Mouse (Mus musculus): ENCODE measurements around the gene Slc38a6. TPM values are rescaled to one million over a fixed set of nuclear protein-coding genes. Genes with fewer than 3 reads are reported as not detected.

Gene Slc38a6
- polyA plus RNA-seq, 1 experiment from 2014 or later: 7.3 TPM

- WGBS: 86% methylated on average over 3 of the region's 3 CpGs
These were observed 40.8 kb downstream of the Slc38a6 start for GRCm38 (mm10) chr12:73327381-73327780.

DNA sequence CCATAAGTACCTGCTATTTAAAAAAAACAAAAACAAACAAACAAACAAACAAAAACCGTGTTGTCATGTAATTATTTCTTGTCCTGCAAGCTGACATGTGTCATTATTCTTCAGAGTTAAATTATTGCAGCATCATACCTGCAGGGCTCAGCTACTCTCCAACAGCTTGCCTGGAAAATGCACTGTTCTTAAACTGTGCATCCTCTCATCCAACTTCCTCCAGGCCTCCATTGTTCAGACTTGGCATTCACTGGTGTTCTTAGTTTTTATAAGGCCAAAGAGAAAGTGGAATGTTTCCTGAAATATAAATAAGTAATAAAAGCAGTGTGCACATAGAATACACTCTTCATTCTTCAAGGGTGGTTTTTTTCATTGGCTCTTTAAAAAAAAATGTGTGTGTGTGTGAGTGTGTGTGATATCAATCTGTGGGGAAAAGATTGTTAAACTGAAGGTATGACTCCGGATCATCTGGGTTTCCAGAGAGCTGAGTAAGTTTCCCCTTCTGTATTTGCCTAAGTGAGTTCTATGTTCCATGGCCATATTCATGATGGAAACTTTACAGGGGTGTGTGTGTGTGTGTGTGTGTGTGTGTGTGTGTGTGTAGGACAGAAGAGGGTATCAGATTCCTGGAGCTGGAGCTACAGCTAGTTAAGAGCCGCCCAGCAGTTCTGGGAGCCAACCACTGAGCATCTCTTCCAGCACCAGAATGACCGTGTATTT is 42.0 kb downstream of the Slc38a6 start:
- peaks cover 19% of the 10 kb centered on the region for H3K4me1 ChIP-seq
- no peak overlapping the region for H3K27ac ChIP-seq
- no peak overlapping the region for H3K4me3 ChIP-seq
- WGBS: 87% methylated on average over 4 of the region's 4 CpGs
- no peaks in the 10 kb centered on the region for H3K36me3 ChIP-seq
- no peaks in the 10 kb centered on the region for H3K27me3 ChIP-seq (ENCODE audit: insufficient read depth, poor library complexity, severe bottlenecking)
- DNase-seq (ENCODE audit: low spot score): no peak
- no peaks in the 10 kb centered on the region for H3K9me3 ChIP-seq

More at GRCm38 (mm10) chr12:73327381-73327780, 40.8 kb downstream of the Slc38a6 start:
- Histone ChIP-seq H3K4me1 (peaks cover 27% of the 10 kb centered on the region), H3K9me3 (no peaks in the 10 kb centered on the region), H3K27me3 (ENCODE audit: insufficient read depth, poor library complexity, severe bottlenecking) (no peaks in the 10 kb centered on the region), H3K4me3 (no peak overlapping the region), H3K36me3 (no peaks in the 10 kb centered on the region), H3K27ac (no peak overlapping the region)
- no peak for DNase-seq (ENCODE audit: low spot score)

GRCm38 (mm10) chr12:73330236-73330635 is 43.7 kb downstream of the Slc38a6 start:
- Histone ChIP-seq H3K36me3 (no peaks in the 10 kb centered on the region), H3K4me3 (no peak overlapping the region), H3K9me3 (no peaks in the 10 kb centered on the region), H3K27me3 (ENCODE audit: insufficient read depth, poor library complexity, severe bottlenecking) (no peaks in the 10 kb centered on the region), H3K27ac (peak overlapping the region; percentile 32; the same call in 1 of the 2 replicates), H3K4me1 (peaks cover 13% of the 10 kb centered on the region)
- DNase-seq (ENCODE audit: low spot score): no peak
- 73% methylated on average over 7 of the region's 7 CpGs for WGBS

DNA sequence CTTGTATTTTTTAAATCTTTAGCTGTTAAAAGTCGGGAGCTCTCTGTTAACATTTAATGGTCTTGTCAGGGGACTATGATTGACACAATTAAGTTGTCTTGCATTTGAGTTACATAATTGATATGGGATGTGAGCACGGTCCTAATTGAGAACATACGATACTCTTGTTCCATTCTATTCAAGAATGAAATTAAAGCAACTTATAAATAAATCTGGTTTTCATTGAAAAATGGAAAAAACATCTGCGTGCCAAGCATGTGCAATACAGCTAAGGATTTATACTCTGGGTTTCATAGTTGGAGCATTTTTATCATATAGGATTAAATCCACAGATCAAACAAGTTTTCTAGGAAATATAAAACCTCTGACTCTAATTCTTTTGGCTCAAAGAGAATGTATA is 46.1 kb downstream of the Slc38a6 start:
- Histone ChIP-seq H3K9me3 (no peaks in the 10 kb centered on the region), H3K36me3 (no peaks in the 10 kb centered on the region), H3K4me3 (no peak overlapping the region), H3K27ac (no peak overlapping the region), H3K27me3 (ENCODE audit: insufficient read depth, poor library complexity, severe bottlenecking) (no peaks in the 10 kb centered on the region), H3K4me1 (no peaks in the 10 kb centered on the region)
- WGBS: 79% methylated on average over 4 of the region's 4 CpGs
- DNase-seq (ENCODE audit: low spot score): no peak

DNA sequence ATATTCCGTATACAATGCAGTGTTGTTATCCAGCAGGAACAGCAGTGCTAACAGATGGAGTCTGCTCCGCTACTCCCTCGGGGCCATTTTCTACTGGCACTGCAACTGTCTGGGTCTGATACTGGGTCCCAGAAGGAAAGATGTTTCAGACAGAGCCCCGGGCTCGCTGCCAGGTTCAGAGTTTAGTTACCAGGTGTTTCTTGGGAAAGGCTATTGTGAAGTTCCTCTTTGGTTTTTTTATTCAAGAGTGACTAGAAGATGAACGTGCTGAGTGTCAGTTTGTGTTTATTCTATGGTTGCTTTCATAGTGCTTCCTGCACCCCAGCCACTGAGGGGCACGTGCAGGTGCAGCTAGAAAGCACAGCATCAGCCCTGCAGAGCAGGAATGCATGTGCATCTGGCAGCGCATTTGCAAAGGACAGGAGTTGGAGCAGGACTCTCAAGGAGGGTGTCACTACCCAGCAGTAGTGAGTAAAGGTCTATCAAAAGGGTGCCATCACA is 47.5 kb downstream of the Slc38a6 start:
- Histone ChIP-seq H3K4me3 (no peak overlapping the region), H3K9me3 (no peaks in the 10 kb centered on the region), H3K36me3 (no peaks in the 10 kb centered on the region), H3K27ac (0 out of 2 replicates have a peak overlapping the region, but pooled peaks have one; percentile 29), H3K4me1 (no peaks in the 10 kb centered on the region), H3K27me3 (ENCODE audit: insufficient read depth, poor library complexity, severe bottlenecking) (no peaks in the 10 kb centered on the region)
- WGBS: 66% methylated on average over 8 of the region's 8 CpGs
- peak; percentile 66 for DNase-seq (ENCODE audit: low spot score)

- peak overlapping the region; percentile 36; the same call in 1 of the 2 replicates for H3K27ac ChIP-seq
- H3K36me3 ChIP-seq: peaks cover 2% of the 10 kb centered on the region; the same call in 1 of the 2 replicates
- H3K4me3 ChIP-seq: no peak overlapping the region
- H3K4me1 ChIP-seq: peaks cover 5% of the 10 kb centered on the region; the same call in 1 of the 2 replicates
- H3K9me3 ChIP-seq: no peaks in the 10 kb centered on the region
- WGBS: 81% methylated on average over 7 of the region's 7 CpGs
- H3K27me3 ChIP-seq (ENCODE audit: insufficient read depth, poor library complexity, severe bottlenecking): no peaks in the 10 kb centered on the region
- peak; percentile 58 for DNase-seq (ENCODE audit: low spot score)
These were observed 50.5 kb downstream of the Slc38a6 start for GRCm38 (mm10) chr12:73337127-73337526.

- 42% methylated on average over 8 of the region's 8 CpGs for WGBS
- Histone ChIP-seq H3K36me3 (peaks cover 13% of the 10 kb centered on the region), H3K27ac (peak overlapping the region; percentile 43; the same call in 1 of the 2 replicates), H3K9me3 (no peaks in the 10 kb centered on the region), H3K4me3 (no peak overlapping the region), H3K27me3 (ENCODE audit: insufficient read depth, poor library complexity, severe bottlenecking) (no peaks in the 10 kb centered on the region), H3K4me1 (peaks cover 15% of the 10 kb centered on the region)
- peak; percentile 36 for DNase-seq (ENCODE audit: low spot score)
These were observed 54.2 kb downstream of the Slc38a6 start for GRCm38 (mm10) chr12:73340642-73341293.

DNA sequence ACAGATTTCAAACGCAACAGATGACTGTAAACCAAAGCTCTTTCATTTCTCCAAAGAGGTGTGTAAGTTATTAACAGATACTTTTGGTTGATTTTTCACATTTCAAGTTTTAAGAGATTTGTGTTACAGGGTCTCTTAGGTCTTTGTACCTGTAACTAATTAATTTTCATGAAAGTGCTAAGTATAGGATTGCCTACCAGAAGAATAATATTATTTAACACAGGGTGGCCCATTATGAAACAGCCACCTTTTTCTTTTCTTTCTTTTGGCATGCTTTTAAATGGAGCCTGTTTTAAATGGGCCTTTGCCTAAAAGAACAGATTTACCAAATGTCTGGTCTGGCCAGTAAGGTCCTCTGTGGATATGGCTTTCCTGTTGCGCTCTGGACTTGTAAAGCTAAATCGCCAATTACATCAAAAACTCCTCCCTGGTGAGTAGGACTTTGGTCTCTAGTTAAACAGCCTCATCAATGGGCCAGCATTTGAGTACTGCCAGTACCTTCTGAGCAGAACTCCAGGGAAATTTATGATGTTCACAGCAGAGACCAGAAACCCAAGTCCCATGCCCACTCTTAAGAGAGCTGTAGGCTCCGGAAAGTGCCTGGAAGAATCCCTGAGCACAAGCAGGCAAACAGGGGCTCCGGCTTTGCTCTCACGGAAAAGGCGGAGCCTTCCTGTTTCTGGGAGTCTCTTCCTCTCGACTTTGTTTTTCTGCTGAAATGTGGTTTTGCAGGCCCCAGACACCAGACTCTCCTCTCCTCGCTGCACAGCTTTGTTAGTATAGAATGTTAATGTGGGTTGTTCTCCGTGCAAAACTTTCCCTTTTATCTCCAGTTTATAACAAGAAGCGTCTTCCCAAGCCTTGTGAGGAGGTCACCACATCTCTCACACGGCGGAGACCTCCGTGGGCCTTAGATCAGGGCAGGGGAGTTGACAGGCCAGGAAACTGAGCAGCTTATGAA is 55.4 kb downstream of the Slc38a6 start:
- Histone ChIP-seq H3K27ac (peak overlapping the region; percentile 81), H3K27me3 (ENCODE audit: insufficient read depth, poor library complexity, severe bottlenecking) (no peaks in the 10 kb centered on the region), H3K36me3 (peaks cover 13% of the 10 kb centered on the region), H3K4me3 (no peak overlapping the region), H3K9me3 (no peaks in the 10 kb centered on the region), H3K4me1 (peaks cover 19% of the 10 kb centered on the region)
- DNase-seq (ENCODE audit: low spot score): peak; percentile 52
- WGBS: 56% methylated on average over 14 of the region's 14 CpGs

- no peaks in the 10 kb centered on the region for H3K27me3 ChIP-seq (ENCODE audit: insufficient read depth, poor library complexity, severe bottlenecking)
- WGBS: 90% methylated on average over 4 of the region's 4 CpGs
- DNase-seq (ENCODE audit: low spot score): peak; percentile 73
- no peak overlapping the region for H3K4me3 ChIP-seq
- no peak overlapping the region for H3K27ac ChIP-seq
- H3K36me3 ChIP-seq: peaks cover 13% of the 10 kb centered on the region
- H3K9me3 ChIP-seq: no peaks in the 10 kb centered on the region
- peaks cover 19% of the 10 kb centered on the region for H3K4me1 ChIP-seq
These were observed 57.7 kb downstream of the Slc38a6 start for GRCm38 (mm10) chr12:73344300-73344699.

- Histone ChIP-seq H3K27me3 (ENCODE audit: insufficient read depth, poor library complexity, severe bottlenecking) (no peaks in the 10 kb centered on the region), H3K4me1 (peaks cover 16% of the 10 kb centered on the region), H3K36me3 (peaks cover 12% of the 10 kb centered on the region), H3K4me3 (no peak overlapping the region), H3K9me3 (no peaks in the 10 kb centered on the region), H3K27ac (no peak overlapping the region)
- WGBS: 64% methylated on average over 12 of the region's 12 CpGs
- DNase-seq (ENCODE audit: low spot score): peak; percentile 75
These were observed 58.6 kb downstream of the Slc38a6 start for GRCm38 (mm10) chr12:73345157-73345556.

DNA sequence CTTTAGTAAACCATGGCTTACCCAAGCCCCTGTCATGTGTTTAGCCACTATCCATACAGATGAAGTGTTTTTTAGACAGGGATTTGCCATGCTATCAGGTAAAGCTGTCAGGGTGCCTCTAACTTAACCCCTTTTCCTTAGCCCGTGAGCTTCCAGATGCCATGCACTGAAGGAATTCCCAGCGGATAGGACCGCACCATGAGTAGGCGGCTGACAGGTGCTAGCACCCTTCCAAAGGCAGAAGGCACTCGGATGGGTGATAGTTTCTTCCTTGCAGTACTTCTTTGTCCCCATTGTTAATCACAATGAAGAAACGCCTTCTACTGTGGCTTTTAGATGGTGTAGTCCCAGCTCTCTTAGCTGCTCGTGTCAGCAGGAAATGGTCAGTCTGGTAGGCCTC is 60.6 kb downstream of the Slc38a6 start:
- H3K9me3 ChIP-seq: no peaks in the 10 kb centered on the region
- H3K27ac ChIP-seq: peak overlapping the region; percentile 19; the same call in 1 of the 2 replicates
- H3K4me1 ChIP-seq: peaks cover 28% of the 10 kb centered on the region
- DNase-seq (ENCODE audit: low spot score): peak; percentile 53
- H3K27me3 ChIP-seq (ENCODE audit: insufficient read depth, poor library complexity, severe bottlenecking): no peaks in the 10 kb centered on the region
- H3K36me3 ChIP-seq: peaks cover 12% of the 10 kb centered on the region
- WGBS: 75% methylated on average over 7 of the region's 7 CpGs
- no peak overlapping the region for H3K4me3 ChIP-seq

DNA sequence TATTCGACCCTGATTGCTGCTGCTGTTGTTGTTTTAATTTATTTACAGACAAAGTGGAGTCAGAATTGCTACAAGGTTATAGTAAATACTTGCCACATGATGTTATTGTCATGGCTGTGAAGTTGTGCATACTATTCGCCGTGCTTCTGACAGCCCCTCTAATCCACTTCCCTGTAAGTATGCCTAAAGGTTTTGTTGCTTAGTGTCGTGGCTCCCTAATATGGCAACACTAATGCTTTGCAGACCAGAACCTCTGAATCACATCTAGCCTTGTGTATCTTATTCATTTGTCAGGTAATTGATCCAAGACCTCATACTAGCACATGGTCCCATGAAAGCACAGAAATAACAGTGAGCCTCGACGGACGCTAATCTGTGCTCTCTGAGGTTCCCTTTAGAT is 63.9 kb downstream of the Slc38a6 start:
- Histone ChIP-seq H3K4me3 (no peak overlapping the region), H3K36me3 (0 out of 2 replicates have a peak, but pooled peaks cover under 1% of the 10 kb centered on the region), H3K27ac (peak overlapping the region; percentile 72; the same call in 1 of the 2 replicates), H3K4me1 (peaks cover 29% of the 10 kb centered on the region), H3K27me3 (ENCODE audit: insufficient read depth, poor library complexity, severe bottlenecking) (no peaks in the 10 kb centered on the region), H3K9me3 (no peaks in the 10 kb centered on the region)
- DNase-seq (ENCODE audit: low spot score): peak; percentile 13
- 69% methylated on average over 7 of the region's 7 CpGs for WGBS

All from heart, embryonic 10.5 days (tissue).